Mouse (Mus musculus) spleen, postnatal 10 days (tissue): ENCODE results near the gene Nav2.
A peak's percentile ranks its signal among the peaks of the same experiment; 100 is the strongest.

ENCODE experiments used
- DNase-seq, 2 experiments: peaks; one replicate each; pipeline ENCODE4 v3.0.0; 2021 to 2022; ENCODE audit warnings: low spot score in 2 of 2

Gene Nav2

GRCm38 (mm10) chr7:49282446-49282845 lies 373.9 kb downstream of the Nav2 start:
- no peak for DNase-seq

GRCm38 (mm10) chr7:49283507-49284361 lies 375.2 kb downstream of the Nav2 start:
- peak in 1 of 2 experiments; percentile 27 for DNase-seq

- DNase-seq: no peak
Observed at GRCm38 (mm10) chr7:49288186-49288585, 379.7 kb downstream of the Nav2 start.

GRCm38 (mm10) chr7:49290308-49290707 lies 381.8 kb downstream of the Nav2 start:
- no peak for DNase-seq

GRCm38 (mm10) chr7:49291208-49291892 lies 382.8 kb downstream of the Nav2 start:
- DNase-seq: no peak

- DNase-seq: no peak
Observed at GRCm38 (mm10) chr7:49297148-49297547, 388.6 kb downstream of the Nav2 start.

GRCm38 (mm10) chr7:49298431-49298839 lies 389.9 kb downstream of the Nav2 start:
- DNase-seq: no peak

- no peak for DNase-seq
Observed at GRCm38 (mm10) chr7:49301487-49301886, 393.0 kb downstream of the Nav2 start.

- no peak for DNase-seq
Observed at GRCm38 (mm10) chr7:49303600-49304411, 395.3 kb downstream of the Nav2 start.

- peak in 1 of 2 experiments; percentile 36 for DNase-seq
Observed at GRCm38 (mm10) chr7:49307717-49308116, 399.2 kb downstream of the Nav2 start.

- DNase-seq: no peak
Observed at GRCm38 (mm10) chr7:49309746-49310145, 401.2 kb downstream of the Nav2 start.

- DNase-seq: no peak
Observed at GRCm38 (mm10) chr7:49313945-49314344, 405.4 kb downstream of the Nav2 start.

GRCm38 (mm10) chr7:49315033-49315432 lies 406.5 kb downstream of the Nav2 start:
- DNase-seq: no peak

GRCm38 (mm10) chr7:49316600-49316999 lies 408.1 kb downstream of the Nav2 start:
- no peak for DNase-seq

- DNase-seq: no peak
Observed at GRCm38 (mm10) chr7:49318183-49318897, 409.8 kb downstream of the Nav2 start.

- DNase-seq: no peak
Observed at GRCm38 (mm10) chr7:49318898-49319293, 410.4 kb downstream of the Nav2 start.

- no peak for DNase-seq
Observed at GRCm38 (mm10) chr7:49319981-49320380, 411.5 kb downstream of the Nav2 start.

GRCm38 (mm10) chr7:49321124-49321531 lies 412.6 kb downstream of the Nav2 start:
- peak; percentile 25 to 70 for DNase-seq

GRCm38 (mm10) chr7:49322179-49322578 lies 413.7 kb downstream of the Nav2 start:
- no peak for DNase-seq

GRCm38 (mm10) chr7:49324575-49324974 lies 416.1 kb downstream of the Nav2 start:
- DNase-seq: no peak

GRCm38 (mm10) chr7:49326136-49326722 lies 417.7 kb downstream of the Nav2 start:
- DNase-seq: no peak
